Comparison of ENCODE assay signal across 20 mouse cellular contexts in genomic region chr13:29747347-29747647, GRCm38 (mm10).
DNase-seq lines count a peak whose midpoint lies in the region; ATAC-seq and TF ChIP-seq lines count a peak whose summit lies in the region.
"Had no signal": no experiment of that assay in that cellular context is flagged by ENCODE, and none has a peak within 500 bp of the region (broad histone marks: within the 10 kb centered on the region; RNA-seq: fewer than 3 reads in every experiment).

No protein-coding gene starts in this region.

- H3K4me1 ChIP-seq in forebrain, embryonic 12.5 days = peaks cover 16% of the 10 kb centered on the region
- 0 out of 2 replicates have a peak, but pooled peaks cover 5% of the 10 kb centered on the region for H3K4me1 ChIP-seq in forebrain, postnatal 0 days (ENCODE audit: insufficient read depth)
- no peaks in the 10 kb centered on the region for H3K4me1 ChIP-seq in midbrain, embryonic 11.5 days (ENCODE audit: control insufficient read depth, insufficient read depth, low read length)
- H3K4me1 ChIP-seq in midbrain, embryonic 15.5 days = no peaks in the 10 kb centered on the region
- peaks cover 16% of the 10 kb centered on the region for H3K4me1 ChIP-seq in embryonic facial prominence, embryonic 15.5 days
- H3K4me1 ChIP-seq in limb, embryonic 12.5 days (replicated peaks) = peaks cover 26% of the 10 kb centered on the region

- peak overlapping the region; percentile 74 for H3K27ac ChIP-seq in forebrain, embryonic 12.5 days
- H3K27ac ChIP-seq in forebrain, postnatal 0 days (ENCODE audit: low read depth, low read length) = no peak overlapping the region
- H3K27ac ChIP-seq in midbrain, embryonic 11.5 days (ENCODE audit: low read depth, low read length) = no peak overlapping the region
- no peak overlapping the region for H3K27ac ChIP-seq in midbrain, embryonic 15.5 days
- peak overlapping the region; percentile 63; the same call in 1 of the 2 replicates for H3K27ac ChIP-seq in embryonic facial prominence, embryonic 15.5 days (replicated peaks)
- peak overlapping the region; percentile 65; the same call in 1 of the 2 replicates for H3K27ac ChIP-seq in limb, embryonic 12.5 days
- H3K27ac ChIP-seq: heart, adult 2 months; heart, embryonic 15.5 days had no signal

- H3K9me3 ChIP-seq in forebrain, embryonic 12.5 days = no peaks in the 10 kb centered on the region
- no peaks in the 10 kb centered on the region for H3K9me3 ChIP-seq in forebrain, postnatal 0 days (ENCODE audit: low read length)
- no peaks in the 10 kb centered on the region for H3K9me3 ChIP-seq in midbrain, embryonic 11.5 days (ENCODE audit: control insufficient read depth, low read length)
- H3K9me3 ChIP-seq in midbrain, embryonic 15.5 days = no peaks in the 10 kb centered on the region
- no peaks in the 10 kb centered on the region for H3K9me3 ChIP-seq in embryonic facial prominence, embryonic 15.5 days (replicated peaks)
- no peaks in the 10 kb centered on the region for H3K9me3 ChIP-seq in limb, embryonic 12.5 days
- H3K9me3 ChIP-seq: heart, embryonic 15.5 days had no signal

- TF ChIP-seq CTCF in forebrain, postnatal 0 days (IDR thresholded peaks at IDR 0.05; ENCODE audit: low read depth) = no peak

- no peak overlapping the region for H3K4me2 ChIP-seq in forebrain, embryonic 12.5 days
- H3K4me2 ChIP-seq in forebrain, postnatal 0 days (ENCODE audit: low read depth) = no peak overlapping the region
- no peak overlapping the region for H3K4me2 ChIP-seq in midbrain, embryonic 11.5 days
- H3K4me2 ChIP-seq in midbrain, embryonic 15.5 days = no peak overlapping the region
- H3K4me2 ChIP-seq in embryonic facial prominence, embryonic 15.5 days (replicated peaks) = no peak overlapping the region
- H3K4me2 ChIP-seq in limb, embryonic 12.5 days = no peak overlapping the region
- H3K4me2 ChIP-seq: heart, embryonic 15.5 days had no signal

- no peaks in the 10 kb centered on the region for H3K27me3 ChIP-seq in forebrain, embryonic 12.5 days
- no peaks in the 10 kb centered on the region for H3K27me3 ChIP-seq in forebrain, postnatal 0 days (ENCODE audit: insufficient read depth, low read length)
- no peaks in the 10 kb centered on the region for H3K27me3 ChIP-seq in midbrain, embryonic 11.5 days (ENCODE audit: control insufficient read depth, insufficient read depth, low read length)
- H3K27me3 ChIP-seq in midbrain, embryonic 15.5 days (replicated peaks) = no peaks in the 10 kb centered on the region
- no peaks in the 10 kb centered on the region for H3K27me3 ChIP-seq in embryonic facial prominence, embryonic 15.5 days
- H3K27me3 ChIP-seq in limb, embryonic 12.5 days = no peaks in the 10 kb centered on the region
- H3K27me3 ChIP-seq: CH12.LX; heart, embryonic 15.5 days had no signal

- 0 out of 2 replicates have a peak, but pooled peaks have one; percentile 3 for ATAC-seq in forebrain, embryonic 12.5 days (ENCODE audit: low FRiP score)
- ATAC-seq in forebrain, postnatal 0 days = no peak
- ATAC-seq in midbrain, embryonic 11.5 days (ENCODE audit: low FRiP score) = no peak
- ATAC-seq in midbrain, embryonic 15.5 days (replicated peaks) = no peak
- ATAC-seq in embryonic facial prominence, embryonic 15.5 days (ENCODE audit: insufficient number of reproducible peaks, low FRiP score, low TSS enrichment, low read depth) = no peak
- ATAC-seq in limb, embryonic 12.5 days (ENCODE audit: insufficient number of reproducible peaks, insufficient read depth, low FRiP score, low TSS enrichment, low read depth) = no peak
- ATAC-seq: liver, postnatal 0 days; midbrain, embryonic 16.5 days had no signal

- no peaks in the 10 kb centered on the region for H3K36me3 ChIP-seq in forebrain, embryonic 12.5 days (replicated peaks)
- no peaks in the 10 kb centered on the region for H3K36me3 ChIP-seq in forebrain, postnatal 0 days (ENCODE audit: insufficient read depth)
- no peaks in the 10 kb centered on the region for H3K36me3 ChIP-seq in midbrain, embryonic 11.5 days (ENCODE audit: control insufficient read depth, insufficient read depth, low read length)
- no peaks in the 10 kb centered on the region for H3K36me3 ChIP-seq in midbrain, embryonic 15.5 days (replicated peaks)
- no peaks in the 10 kb centered on the region for H3K36me3 ChIP-seq in embryonic facial prominence, embryonic 15.5 days
- H3K36me3 ChIP-seq in limb, embryonic 12.5 days = no peaks in the 10 kb centered on the region
- H3K36me3 ChIP-seq: heart, embryonic 15.5 days had no signal

- WGBS in forebrain, embryonic 12.5 days = 83% methylated on average over 3 of the region's 3 CpGs
- WGBS in forebrain, postnatal 0 days = 64% methylated on average over 3 of the region's 3 CpGs
- WGBS in midbrain, embryonic 11.5 days = 88% methylated on average over 3 of the region's 3 CpGs
- 90% methylated on average over 3 of the region's 3 CpGs for WGBS in midbrain, embryonic 15.5 days
- WGBS in embryonic facial prominence, embryonic 15.5 days = 49% methylated on average over 3 of the region's 3 CpGs
- WGBS in limb, embryonic 12.5 days = 30% methylated on average over 3 of the region's 3 CpGs

- H3K4me3 ChIP-seq in forebrain, embryonic 12.5 days (replicated peaks) = no peak overlapping the region
- H3K4me3 ChIP-seq in forebrain, postnatal 0 days (ENCODE audit: low read depth, low read length) = no peak overlapping the region
- H3K4me3 ChIP-seq in midbrain, embryonic 11.5 days (ENCODE audit: low read depth, low read length) = no peak overlapping the region
- no peak overlapping the region for H3K4me3 ChIP-seq in midbrain, embryonic 15.5 days
- H3K4me3 ChIP-seq in embryonic facial prominence, embryonic 15.5 days (replicated peaks) = no peak overlapping the region
- H3K4me3 ChIP-seq in limb, embryonic 12.5 days (replicated peaks) = no peak overlapping the region
- H3K4me3 ChIP-seq: heart, adult 2 months; heart, embryonic 15.5 days had no signal

- DNase-seq in forebrain, postnatal 0 days = no peak
- peak; percentile 47 for DNase-seq in midbrain, embryonic 11.5 days (ENCODE audit: low spot score, missing footprints)
- no peak for DNase-seq in thymus, postnatal 25 days
- DNase-seq in kidney, adult 18-20 months = no peak
- DNase-seq: adrenal gland, postnatal 14 days; cerebellum, adult 2 months; gastrocnemius, postnatal 14 days; heart, adult 2 months; kidney, adult 9 months; kidney, postnatal 36 days; liver, postnatal 0 days; lung, postnatal 14 days; thymus, postnatal 14 days had no signal

- H3K9ac ChIP-seq in forebrain, embryonic 12.5 days = no peak overlapping the region
- no peak overlapping the region for H3K9ac ChIP-seq in forebrain, postnatal 0 days
- no peak overlapping the region for H3K9ac ChIP-seq in midbrain, embryonic 11.5 days (ENCODE audit: low read length)
- H3K9ac ChIP-seq in midbrain, embryonic 15.5 days = no peak overlapping the region
- H3K9ac ChIP-seq in embryonic facial prominence, embryonic 15.5 days = no peak overlapping the region
- no peak overlapping the region for H3K9ac ChIP-seq in limb, embryonic 12.5 days (replicated peaks)
- H3K9ac ChIP-seq: heart, embryonic 15.5 days; liver, postnatal 0 days had no signal

Comparison
In these comparisons a context has a peak if more than half of its experiments do, and no peak if none do; other contexts are left out.
1. H3K27ac ChIP-seq: peak in forebrain, embryonic 12.5 days (single experiment), embryonic facial prominence, embryonic 15.5 days (single experiment) and limb, embryonic 12.5 days (single experiment); none in forebrain, postnatal 0 days (single experiment), midbrain, embryonic 11.5 days (single experiment) and midbrain, embryonic 15.5 days (single experiment).